Mouse (Mus musculus): ENCODE measurements around the gene Mttp.

- TF ChIP-seq CTCF (IDR thresholded peaks at IDR 0.05; ENCODE audit: low read depth) (no peak), EP300 (IDR thresholded peaks at IDR 0.05; ENCODE audit: low read depth) (no peak)
These were observed 2.6 kb downstream of the Mttp start for GRCm38 (mm10) chr3:138142052-138142732.
